In the genomic region with DNA sequence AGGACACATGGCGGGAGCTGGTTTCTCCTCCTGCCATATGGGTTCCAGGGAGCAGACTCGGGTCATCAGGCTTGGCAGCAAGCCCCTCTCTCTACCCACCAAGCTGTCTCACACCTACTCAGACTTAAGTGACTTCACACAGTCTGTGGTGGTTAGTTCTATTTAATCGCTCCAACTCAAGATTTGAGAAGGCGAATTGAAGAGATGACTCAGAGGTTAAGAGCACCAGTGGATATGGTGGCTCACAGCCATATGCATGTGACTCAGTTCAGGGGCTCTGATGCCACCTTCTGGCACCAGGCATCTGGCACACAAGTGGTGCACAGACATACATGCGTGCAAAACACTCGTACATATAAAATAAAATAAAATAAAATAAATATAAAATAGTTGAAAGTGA, we compare ENCODE assay signal across 11 mouse cellular contexts. TPM values are rescaled to one million over a fixed set of nuclear protein-coding genes. Genes with fewer than 3 reads are reported as not detected.
A peak's percentile ranks its signal among the peaks of the same experiment; 100 is the strongest.
DNase-seq lines count a peak whose midpoint lies in the region; ATAC-seq and TF ChIP-seq lines count a peak whose summit lies in the region.
"Had no signal": no experiment of that assay in that cellular context is flagged by ENCODE, and none has a peak within 500 bp of the region (broad histone marks: within the 10 kb centered on the region; RNA-seq: fewer than 3 reads in every experiment).

No protein-coding gene starts in this region.

- H3K27me3 ChIP-seq in liver, postnatal 0 days (ENCODE audit: insufficient read depth, low read length) = no peaks in the 10 kb centered on the region
- H3K27me3 ChIP-seq in liver, embryonic 11.5 days (replicated peaks; ENCODE audit: control insufficient read depth, insufficient read depth, low read length) = no peaks in the 10 kb centered on the region
- H3K27me3 ChIP-seq in myocyte (ENCODE audit: control insufficient read depth, insufficient read depth, insufficient read length) = no peaks in the 10 kb centered on the region
- H3K27me3 ChIP-seq: neural tube, embryonic 13.5 days; stomach, embryonic 15.5 days had no signal

- no peaks in the 10 kb centered on the region for H3K9me3 ChIP-seq in liver, postnatal 0 days (ENCODE audit: low read length)
- H3K9me3 ChIP-seq in liver, embryonic 11.5 days (ENCODE audit: control insufficient read depth, low read length) = no peaks in the 10 kb centered on the region
- H3K9me3 ChIP-seq: hindbrain, embryonic 10.5 days; liver, embryonic 13.5 days; neural tube, embryonic 13.5 days; stomach, embryonic 15.5 days had no signal

- no peak overlapping the region for H3K4me2 ChIP-seq in liver, postnatal 0 days (ENCODE audit: low read depth, low read length)
- H3K4me2 ChIP-seq in liver, embryonic 11.5 days = no peak overlapping the region
- H3K4me2 ChIP-seq in myocyte (ENCODE audit: low read depth) = peak overlapping the region; percentile 38
- H3K4me2 ChIP-seq: liver, embryonic 13.5 days; neural tube, embryonic 13.5 days; stomach, embryonic 15.5 days had no signal

- TF ChIP-seq POLR2A in myocyte (IDR thresholded peaks at IDR 0.05; ENCODE audit: insufficient read length, low read depth) = no peak

- no peak for TF ChIP-seq EP300 in liver, postnatal 0 days (IDR thresholded peaks at IDR 0.05; ENCODE audit: low read depth)

- no peak overlapping the region for H3K4me3 ChIP-seq in liver, postnatal 0 days (ENCODE audit: low read depth, low read length)
- H3K4me3 ChIP-seq in liver, embryonic 11.5 days (ENCODE audit: low read depth, low read length) = no peak overlapping the region
- H3K4me3 ChIP-seq in myocyte = no peak overlapping the region
- H3K4me3 ChIP-seq: hindbrain, embryonic 10.5 days; liver, embryonic 13.5 days; neural tube, embryonic 13.5 days; stomach, embryonic 15.5 days had no signal

- H3K79me2 ChIP-seq in myocyte (ENCODE audit: control insufficient read depth, insufficient read depth) = no peaks in the 10 kb centered on the region

- H3ac ChIP-seq in myocyte (ENCODE audit: control insufficient read depth, insufficient read length) = no peak overlapping the region

- no peak for DNase-seq in liver, postnatal 0 days
- no peak for DNase-seq in liver, embryonic 11.5 days (ENCODE audit: low spot score)
- peak; percentile 57 for DNase-seq in adrenal gland, postnatal 10 days
- DNase-seq in cerebellum, postnatal 14 days = peak; percentile 68 to 71
- no peak for DNase-seq in urinary bladder, postnatal 10 days (ENCODE audit: low spot score)
- DNase-seq: liver, embryonic 13.5 days had no signal

- no peak for ATAC-seq in liver, postnatal 0 days
- ATAC-seq in liver, embryonic 11.5 days (replicated peaks; ENCODE audit: low FRiP score) = no peak
- ATAC-seq in activated CD4-positive, CD25-positive, alpha-beta regulatory T cell, adult 4 months = no peak

- H3K9ac ChIP-seq in liver, postnatal 0 days (replicated peaks) = no peak overlapping the region
- H3K9ac ChIP-seq in liver, embryonic 11.5 days (ENCODE audit: low read depth, low read length) = no peak overlapping the region
- H3K9ac ChIP-seq: liver, embryonic 13.5 days; neural tube, embryonic 13.5 days; stomach, embryonic 15.5 days had no signal

- TF ChIP-seq CTCF in liver, postnatal 0 days (IDR thresholded peaks at IDR 0.05; ENCODE audit: low read depth) = peak; percentile 36; the same call in 1 of the 2 replicates

- H3K36me3 ChIP-seq in liver, postnatal 0 days (replicated peaks; ENCODE audit: insufficient read depth, low read length) = no peaks in the 10 kb centered on the region
- no peaks in the 10 kb centered on the region for H3K36me3 ChIP-seq in liver, embryonic 11.5 days (ENCODE audit: control insufficient read depth, insufficient read depth, low read length)
- H3K36me3 ChIP-seq in myocyte (ENCODE audit: control insufficient read depth, insufficient read depth) = no peaks in the 10 kb centered on the region
- H3K36me3 ChIP-seq: hindbrain, embryonic 10.5 days; liver, embryonic 13.5 days; neural tube, embryonic 13.5 days; stomach, embryonic 15.5 days had no signal

- H3K27ac ChIP-seq in liver, postnatal 0 days (ENCODE audit: low read depth) = no peak overlapping the region
- H3K27ac ChIP-seq in liver, embryonic 11.5 days (ENCODE audit: low read depth, low read length) = no peak overlapping the region
- H3K27ac ChIP-seq: hindbrain, embryonic 10.5 days; liver, embryonic 13.5 days; neural tube, embryonic 13.5 days; stomach, embryonic 15.5 days had no signal

- no peaks in the 10 kb centered on the region; the same call in 1 of the 2 replicates for H3K4me1 ChIP-seq in liver, postnatal 0 days (ENCODE audit: insufficient read depth)
- H3K4me1 ChIP-seq in liver, embryonic 11.5 days (replicated peaks; ENCODE audit: control insufficient read depth, insufficient read depth, low read length) = 0 out of 2 replicates have a peak, but pooled peaks cover 3% of the 10 kb centered on the region
- H3K4me1 ChIP-seq: stomach, embryonic 15.5 days had no signal

- 88% methylated on average over 6 of the region's 6 CpGs for WGBS in liver, postnatal 0 days (ENCODE audit: insufficient replicate concordance)
- WGBS in liver, embryonic 11.5 days = 81% methylated on average over 6 of the region's 6 CpGs

TF ChIP-seq in myocyte, 11 proteins besides CTCF, POLR2A, EP300 and RAD21:
- TF ChIP-seq MYOG (IDR thresholded peaks at IDR 0.05; ENCODE audit: control insufficient read depth in 1 of 3, insufficient read depth in 1 of 3, insufficient read length in 2 of 3, low read depth in 2 of 3) (no peak), USF1 (IDR thresholded peaks at IDR 0.05; ENCODE audit: low read depth) (peak; percentile 5), TCF12 (IDR thresholded peaks at IDR 0.05; ENCODE audit: insufficient read depth, poor library complexity, severe bottlenecking) (no peak), TCF3 (IDR thresholded peaks at IDR 0.05; ENCODE audit: insufficient read length, low read depth) (no peak), E2F4 (IDR thresholded peaks at IDR 0.05; ENCODE audit: insufficient read depth) (no peak)

RNA-seq across cellular contexts. Expression of a gene that starts 43.4 kb away (rescaled TPM):
- polyA plus RNA-seq in liver, postnatal 0 days (2015; fragmentation: Nextera tagmentation; extraction: Ambion mirVana) = 1.6 and 2.0 TPM in 2 replicates
- polyA plus RNA-seq in liver, embryonic 11.5 days (2014; fragmentation: Nextera tagmentation; extraction: Ambion mirVana) = 1.9 and 2.6 TPM in 2 replicates
- total RNA-seq in adrenal gland, postnatal 10 days (2021) = 10 to 100 TPM; 13.2 to 23.4 TPM
- 8.1 TPM for polyA plus RNA-seq in myocyte (2012; fragmentation: generic; extraction: Trizol)
- polyA plus RNA-seq in activated CD4-positive, CD25-positive, alpha-beta regulatory T cell, adult 4 months (2017; shearing (Covaris generic)) = 1 to 10 TPM in 1 of 2 experiments, under 1 TPM in 1; 0.84 to 1.2 TPM

Comparison
In these comparisons a context has a peak if more than half of its experiments do, and no peak if none do; other contexts are left out.
1. DNase-seq: peak in adrenal gland, postnatal 10 days (single experiment) and cerebellum, postnatal 14 days (2 of 2); none in liver, postnatal 0 days (single experiment), liver, embryonic 11.5 days (single experiment) and urinary bladder, postnatal 10 days (single experiment).